Mouse (Mus musculus) neural tube, embryonic 14.5 days (tissue): ENCODE measurements at regions not wholly inside any gene's neighbourhood (a gene's known extent, or its start where the extent isn't known, plus 50 kb on each side); places are given as distances from the start of the nearest gene placed in this dataset.
A peak's percentile ranks its signal among the peaks of the same experiment; 100 is the strongest.

Experiments
- ATAC-seq: fragments of 200-750 bp; cut with Nextera tagmentation; 2 replicates; pipeline ENCODE4 v1.8.0; 2017; ENCODE audit warnings: low read depth, mild to moderate bottlenecking, moderate TSS enrichment, moderate library complexity
- H3K27ac ChIP-seq: fragments of 300-500 bp; sonication (generic); 2 replicates; pipeline ENCODE4 v1.5.1; 2014; ENCODE audit warnings: low read depth, mild to moderate bottlenecking, control low read depth, low read length, moderate library complexity, mixed read lengths
- H3K27me3 ChIP-seq: fragments of 300-500 bp; sonication (generic); 2 replicates; pipeline ENCODE4 v1.6.1; 2014; ENCODE audit warnings: low read length; ENCODE audit not compliant: control insufficient read depth, insufficient read depth
- H3K36me3 ChIP-seq: fragments of 300-500 bp; sonication (generic); 2 replicates; pipeline ENCODE4 v1.6.1; 2014; ENCODE audit warnings: low read length, mixed read lengths; ENCODE audit not compliant: control insufficient read depth, insufficient read depth
- H3K4me1 ChIP-seq: fragments of 300-500 bp; sonication (generic); 2 replicates; pipeline ENCODE4 v1.6.1; 2014; ENCODE audit warnings: low read length; ENCODE audit not compliant: control insufficient read depth, insufficient read depth
- H3K4me2 ChIP-seq: fragments of 300-500 bp; sonication (generic); 2 replicates; pipeline ENCODE4 v1.6.1; 2014; ENCODE audit warnings: mild to moderate bottlenecking, low read depth, low read length, control low read depth
- H3K4me3 ChIP-seq: fragments of 300-500 bp; sonication (generic); 2 replicates; pipeline ENCODE4 v1.5.1; 2014; ENCODE audit warnings: low read depth, low read length, control low read depth, mixed read lengths
- H3K9ac ChIP-seq: fragments of 300-500 bp; sonication (generic); replicated peaks from 2 replicates; pipeline ENCODE4 v1.6.1; 2014; ENCODE audit warnings: low read depth, mild to moderate bottlenecking, control low read depth, low read length, mixed read lengths
- H3K9me3 ChIP-seq: fragments of 300-500 bp; sonication (generic); 2 replicates; pipeline ENCODE4 v1.6.1; 2016; ENCODE audit warnings: low read length; ENCODE audit not compliant: control insufficient read depth
- WGBS: fragments of 180-500 bp; shearing (Covaris S2); extraction: QIAGEN DNeasy Blood & Tissue Kit; methylation state at CpG from one replicate; pipeline ENCODE4 v1.1.7; 2014; 5-methylcytosine and 5-hydroxymethylcytosine counted together

DNA sequence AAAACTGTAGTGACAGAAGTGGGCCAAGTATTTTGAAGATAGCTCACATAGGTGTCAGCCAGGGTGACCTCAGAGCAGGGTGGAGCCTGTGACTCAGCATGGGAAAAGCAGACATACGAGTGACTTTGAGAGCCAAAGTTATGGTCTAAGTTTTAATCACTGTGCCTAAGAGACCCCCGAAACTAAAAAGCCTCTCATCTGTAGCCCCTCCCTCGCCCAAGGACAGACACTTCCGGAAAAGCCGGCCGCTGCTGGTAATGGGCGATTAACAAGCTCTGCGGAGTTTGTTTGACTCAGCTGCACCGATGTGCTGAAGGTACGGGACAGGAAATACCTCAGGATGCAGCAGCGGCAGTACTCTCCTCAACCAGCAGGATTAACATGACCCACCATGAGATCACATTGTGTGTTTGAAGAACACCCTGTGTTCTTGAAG is 182.1 kb upstream of the Foxn2 start:
- 75% methylated on average over 11 of the region's 11 CpGs for WGBS

DNA sequence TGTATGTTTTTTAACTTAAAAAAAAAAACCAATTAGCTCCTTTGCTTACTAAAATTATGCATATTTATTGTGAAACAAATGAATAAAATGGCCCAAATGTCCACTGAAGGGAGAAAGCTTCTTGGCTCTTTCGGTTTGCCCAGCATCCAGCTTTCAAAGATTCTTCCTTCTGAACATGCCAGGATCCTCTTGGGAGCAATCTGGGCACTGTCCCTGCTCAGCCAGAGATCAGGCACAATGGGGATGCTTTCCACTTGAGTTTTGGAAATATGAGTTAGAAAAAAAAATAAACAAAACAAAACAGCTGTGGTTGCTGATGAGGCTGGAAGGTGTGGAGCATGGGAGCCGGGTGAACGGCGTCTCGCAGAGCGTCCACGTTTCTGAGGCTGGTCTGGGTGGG is 180.3 kb upstream of the Foxn2 start:
- Histone ChIP-seq H3K4me2 (no peak overlapping the region), H3K9ac (no peak overlapping the region), H3K27ac (no peak overlapping the region), H3K27me3 (no peaks in the 10 kb centered on the region), H3K36me3 (no peaks in the 10 kb centered on the region), H3K4me1 (no peaks in the 10 kb centered on the region; the same call in 1 of the 2 replicates), H3K4me3 (no peak overlapping the region), H3K9me3 (no peaks in the 10 kb centered on the region)
- 90% methylated on average over 7 of the region's 7 CpGs for WGBS
- ATAC-seq, result no peak

More for the DNA sequence above, 182.1 kb upstream of the Foxn2 start:
- H3K27ac ChIP-seq, result no peak overlapping the region
- H3K36me3 ChIP-seq, result no peaks in the 10 kb centered on the region
- H3K4me1 ChIP-seq, result no peaks in the 10 kb centered on the region; the same call in 1 of the 2 replicates
- H3K9ac ChIP-seq, result no peak overlapping the region
- no peaks in the 10 kb centered on the region for H3K9me3 ChIP-seq
- ATAC-seq, result no peak
- no peak overlapping the region for H3K4me2 ChIP-seq
- H3K4me3 ChIP-seq, result no peak overlapping the region
- H3K27me3 ChIP-seq, result no peaks in the 10 kb centered on the region

DNA sequence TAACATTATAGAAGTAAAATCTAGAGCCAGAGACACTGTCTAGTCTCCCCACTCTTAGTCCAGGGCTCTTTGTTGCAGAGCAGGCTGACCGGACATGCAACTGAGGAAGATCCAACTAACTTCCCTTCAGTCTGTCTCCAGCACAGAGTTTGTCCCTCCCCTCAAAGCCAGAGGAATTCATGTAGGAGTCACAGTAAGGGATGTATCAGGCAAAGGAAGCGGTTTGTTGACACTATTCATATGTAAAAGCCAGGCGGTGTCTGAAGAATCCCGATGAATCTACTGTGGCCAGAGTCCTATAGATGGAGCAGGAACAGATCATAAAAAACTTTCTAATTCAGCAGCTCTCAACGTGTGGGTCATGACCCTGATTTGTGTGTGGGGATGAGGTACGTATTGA is 179.7 kb upstream of the Foxn2 start:
- WGBS, result 32% methylated on average over 6 of the region's 6 CpGs
- no peak overlapping the region for H3K4me2 ChIP-seq
- H3K27me3 ChIP-seq, result no peaks in the 10 kb centered on the region
- no peak for ATAC-seq
- no peaks in the 10 kb centered on the region for H3K36me3 ChIP-seq
- H3K4me1 ChIP-seq, result no peaks in the 10 kb centered on the region
- H3K27ac ChIP-seq, result no peak overlapping the region
- no peaks in the 10 kb centered on the region for H3K9me3 ChIP-seq
- H3K4me3 ChIP-seq, result no peak overlapping the region
- no peak overlapping the region for H3K9ac ChIP-seq

GRCm38 (mm10) chr17:88261556-88261955 is 179.0 kb upstream of the Foxn2 start:
- Histone ChIP-seq H3K27me3 (no peaks in the 10 kb centered on the region), H3K4me2 (no peak overlapping the region), H3K36me3 (no peaks in the 10 kb centered on the region), H3K9ac (no peak overlapping the region), H3K4me3 (no peak overlapping the region), H3K4me1 (no peaks in the 10 kb centered on the region), H3K27ac (no peak overlapping the region), H3K9me3 (no peaks in the 10 kb centered on the region)
- no peak for ATAC-seq
- 36% methylated on average over 8 of the region's 8 CpGs for WGBS

- H3K9ac ChIP-seq, result no peak overlapping the region
- ATAC-seq, result peak; percentile 58
- no peaks in the 10 kb centered on the region for H3K4me1 ChIP-seq
- H3K27ac ChIP-seq, result no peak overlapping the region
- H3K9me3 ChIP-seq, result no peaks in the 10 kb centered on the region
- no peak overlapping the region for H3K4me2 ChIP-seq
- H3K4me3 ChIP-seq, result no peak overlapping the region
- no peaks in the 10 kb centered on the region for H3K36me3 ChIP-seq
- 62% methylated on average over 13 of the region's 13 CpGs for WGBS
- H3K27me3 ChIP-seq, result no peaks in the 10 kb centered on the region
These were observed 178.0 kb upstream of the Foxn2 start for GRCm38 (mm10) chr17:88262326-88263187.

- WGBS, result 88% methylated on average over 13 of the region's 13 CpGs
- Histone ChIP-seq H3K9me3 (no peaks in the 10 kb centered on the region), H3K4me1 (no peaks in the 10 kb centered on the region), H3K27ac (no peak overlapping the region), H3K27me3 (no peaks in the 10 kb centered on the region), H3K4me3 (no peak overlapping the region), H3K4me2 (no peak overlapping the region), H3K36me3 (no peaks in the 10 kb centered on the region), H3K9ac (no peak overlapping the region)
- ATAC-seq, result no peak
These were observed 175.2 kb upstream of the Foxn2 start for GRCm38 (mm10) chr17:88265291-88265690.

DNA sequence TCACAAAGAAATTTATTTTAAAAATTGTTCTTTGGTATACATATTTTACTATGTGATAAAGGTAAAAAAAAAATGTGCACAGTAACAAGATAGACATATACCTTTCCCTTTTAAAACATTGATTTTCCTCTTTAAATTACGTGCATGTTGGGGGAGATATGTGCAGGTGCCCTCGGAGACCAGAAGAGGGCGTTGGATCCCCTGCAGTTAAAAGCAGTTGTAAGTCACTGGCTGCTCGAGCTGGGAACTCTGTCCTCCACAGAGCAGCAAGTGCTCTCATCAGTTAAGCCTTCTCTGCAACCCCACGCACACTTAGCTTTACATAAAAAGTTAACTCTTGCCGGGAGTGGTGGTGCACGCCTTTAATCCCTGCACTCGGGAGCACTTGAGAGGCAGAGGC is 172.3 kb upstream of the Foxn2 start:
- H3K36me3 ChIP-seq, result no peaks in the 10 kb centered on the region
- ATAC-seq, result no peak
- H3K4me3 ChIP-seq, result no peak overlapping the region
- H3K27ac ChIP-seq, result no peak overlapping the region
- H3K4me2 ChIP-seq, result no peak overlapping the region
- no peaks in the 10 kb centered on the region for H3K9me3 ChIP-seq
- H3K27me3 ChIP-seq, result no peaks in the 10 kb centered on the region
- H3K9ac ChIP-seq, result no peak overlapping the region
- WGBS, result 84% methylated on average over 8 of the region's 8 CpGs
- H3K4me1 ChIP-seq, result no peaks in the 10 kb centered on the region

DNA sequence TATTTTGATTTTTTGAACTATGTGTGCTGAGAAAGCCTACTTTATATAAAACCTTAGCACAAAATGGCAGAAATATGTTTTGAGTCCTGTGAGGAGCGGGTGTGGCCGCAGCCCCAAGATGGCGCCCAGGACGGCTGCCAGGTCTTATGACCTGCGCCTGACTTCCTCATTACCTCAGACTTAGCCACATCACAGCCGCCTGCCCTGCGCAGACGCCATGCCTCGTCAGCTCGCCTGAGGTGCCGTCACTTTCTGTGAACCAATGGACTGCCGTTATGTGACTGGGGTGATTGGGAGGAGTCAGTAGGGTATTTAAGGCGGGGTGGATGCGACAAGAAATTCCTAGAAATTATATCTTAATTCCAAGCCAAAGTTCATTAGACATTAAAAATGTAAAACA is 171.7 kb upstream of the Foxn2 start:
- Histone ChIP-seq H3K36me3 (no peaks in the 10 kb centered on the region), H3K9me3 (no peaks in the 10 kb centered on the region), H3K4me3 (no peak overlapping the region), H3K27ac (no peak overlapping the region), H3K27me3 (no peaks in the 10 kb centered on the region), H3K4me1 (no peaks in the 10 kb centered on the region), H3K9ac (no peak overlapping the region), H3K4me2 (no peak overlapping the region)
- 96% methylated on average over 14 of the region's 14 CpGs for WGBS
- ATAC-seq, result no peak

DNA sequence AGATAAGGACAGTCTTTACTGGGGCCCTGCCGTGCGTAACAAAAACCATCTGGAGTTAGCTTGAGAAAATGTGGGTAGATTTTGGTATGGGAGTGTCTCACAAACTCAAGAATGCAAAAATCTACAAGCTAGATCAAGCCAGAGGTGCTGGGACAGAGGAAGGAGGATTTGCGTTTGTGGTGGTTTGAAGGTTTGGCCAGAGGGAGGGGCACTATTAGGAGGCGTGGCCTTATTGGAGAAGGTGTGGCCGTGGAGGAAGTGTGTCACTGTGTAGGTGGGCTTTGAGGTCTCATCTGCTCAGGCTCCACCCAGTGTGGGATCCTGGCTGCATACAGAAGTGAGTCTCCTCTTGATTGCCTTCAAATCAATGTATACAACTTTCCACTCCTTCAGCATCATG is 169.6 kb upstream of the Foxn2 start:
- Histone ChIP-seq H3K27me3 (no peaks in the 10 kb centered on the region), H3K27ac (no peak overlapping the region), H3K4me3 (no peak overlapping the region), H3K9me3 (no peaks in the 10 kb centered on the region), H3K36me3 (no peaks in the 10 kb centered on the region), H3K4me1 (0 out of 2 replicates have a peak, but pooled peaks cover 5% of the 10 kb centered on the region), H3K9ac (no peak overlapping the region), H3K4me2 (no peak overlapping the region)
- 88% methylated on average over 5 of the region's 5 CpGs for WGBS
- ATAC-seq, result no peak
